Mouse (Mus musculus) lung, postnatal 0 days (tissue): Measurements from ENCODE around the gene Arnt2.

Source experiments
- CTCF ChIP-seq: IDR thresholded peaks from 2 replicates; pipeline ENCODE4 v1.5.1; 2016; ENCODE audit warnings: antibody characterized with exemption, mild to moderate bottlenecking
- EP300 ChIP-seq: IDR thresholded peaks from 2 replicates; pipeline ENCODE4 v1.6.1; 2016; ENCODE audit warnings: antibody characterized with exemption, mild to moderate bottlenecking, control low read depth

DNA sequence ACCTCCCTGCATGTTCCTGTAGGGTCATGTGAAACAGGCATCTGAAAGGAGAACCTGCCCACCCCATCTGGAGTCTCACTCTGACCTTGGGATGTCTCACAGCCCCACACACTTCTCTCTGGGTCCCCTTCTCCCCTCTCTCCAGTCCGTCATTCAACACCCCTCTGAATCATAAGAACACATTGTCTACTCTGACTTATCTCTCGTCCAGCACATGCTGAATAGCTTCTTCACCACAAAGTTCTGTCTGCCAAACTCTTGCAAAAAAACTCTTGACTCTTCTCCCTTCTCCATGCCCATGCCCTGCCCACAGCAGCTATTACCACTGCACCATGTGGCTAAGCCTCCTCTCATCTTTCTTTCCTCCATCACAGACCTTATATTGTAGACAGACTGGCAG, 60.0 kb downstream of the Arnt2 start:
- TF ChIP-seq CTCF (no peak), EP300 (no peak)
